Mouse (Mus musculus): ENCODE measurements around the gene Boc.

Gene Boc

DNA sequence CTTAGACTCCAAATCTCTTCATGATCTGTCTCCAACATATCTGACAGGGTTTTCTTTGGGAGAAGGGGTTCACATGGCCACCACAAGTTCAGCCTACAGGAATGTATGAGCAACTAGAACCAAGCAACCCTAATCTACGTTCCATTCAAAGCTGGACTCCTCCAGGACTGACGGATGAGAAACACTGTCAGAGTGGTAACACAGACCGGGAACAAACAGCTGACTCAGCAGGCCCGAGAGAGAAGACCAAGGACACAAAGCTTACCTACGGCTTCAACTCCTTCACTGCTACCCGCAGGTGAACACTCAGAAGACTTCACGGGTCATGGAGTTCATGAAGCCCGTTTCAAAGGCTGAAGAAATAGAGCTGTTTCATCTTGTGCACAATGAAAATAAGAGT, 4.8 kb downstream of the Boc start:
- DNase-seq (ENCODE audit: low spot score in 2 of 2) = no peak

GRCm38 (mm10) chr16:44552726-44553125, 6.0 kb downstream of the Boc start:
- DNase-seq (ENCODE audit: low spot score in 2 of 2) = no peak

DNA sequence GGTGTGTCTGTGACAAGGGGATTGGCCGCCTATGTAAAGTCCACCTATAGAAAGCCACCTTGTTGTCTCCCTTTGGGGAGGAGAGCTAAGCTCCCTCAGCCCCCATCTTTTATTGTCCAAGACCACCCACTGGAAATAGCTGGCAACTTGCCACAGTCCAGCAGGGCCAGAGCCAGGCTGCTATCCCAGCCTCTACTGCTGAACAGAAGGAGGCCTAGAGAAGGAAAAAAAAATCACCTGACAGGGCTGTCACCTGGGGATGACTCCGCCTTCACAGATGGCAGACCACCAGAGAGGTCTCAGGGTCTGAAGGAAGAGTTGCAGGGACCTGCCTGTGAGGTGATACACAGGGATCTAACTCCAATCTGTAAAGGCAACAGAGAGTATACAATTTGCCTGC, 6.7 kb downstream of the Boc start:
- no peak for DNase-seq (ENCODE audit: low spot score in 2 of 2)

DNA sequence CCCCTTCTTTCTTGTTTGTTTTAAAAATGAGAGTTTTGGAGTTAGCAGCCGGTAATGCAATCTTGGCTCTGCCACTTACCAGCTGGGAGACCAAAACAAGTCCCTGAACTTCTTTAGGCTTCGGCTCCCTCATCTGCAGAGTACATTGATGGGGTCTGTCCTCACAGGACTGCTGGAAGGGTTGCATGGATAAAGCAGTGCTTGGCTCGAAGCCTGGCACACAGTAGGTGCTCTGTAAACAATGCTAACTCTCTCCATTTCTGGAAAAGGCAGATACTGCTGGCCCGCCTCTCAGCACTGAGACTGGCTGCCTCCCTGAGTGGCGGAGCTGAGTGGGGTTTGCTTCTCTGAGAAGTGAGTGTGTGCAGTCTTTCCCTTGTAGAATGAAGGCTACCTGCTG, 7.2 kb downstream of the Boc start:
- no peak for DNase-seq (ENCODE audit: low spot score in 2 of 2)

GRCm38 (mm10) chr16:44550843-44551242, 7.9 kb downstream of the Boc start:
- DNase-seq (ENCODE audit: low spot score in 2 of 2) = no peak

DNA sequence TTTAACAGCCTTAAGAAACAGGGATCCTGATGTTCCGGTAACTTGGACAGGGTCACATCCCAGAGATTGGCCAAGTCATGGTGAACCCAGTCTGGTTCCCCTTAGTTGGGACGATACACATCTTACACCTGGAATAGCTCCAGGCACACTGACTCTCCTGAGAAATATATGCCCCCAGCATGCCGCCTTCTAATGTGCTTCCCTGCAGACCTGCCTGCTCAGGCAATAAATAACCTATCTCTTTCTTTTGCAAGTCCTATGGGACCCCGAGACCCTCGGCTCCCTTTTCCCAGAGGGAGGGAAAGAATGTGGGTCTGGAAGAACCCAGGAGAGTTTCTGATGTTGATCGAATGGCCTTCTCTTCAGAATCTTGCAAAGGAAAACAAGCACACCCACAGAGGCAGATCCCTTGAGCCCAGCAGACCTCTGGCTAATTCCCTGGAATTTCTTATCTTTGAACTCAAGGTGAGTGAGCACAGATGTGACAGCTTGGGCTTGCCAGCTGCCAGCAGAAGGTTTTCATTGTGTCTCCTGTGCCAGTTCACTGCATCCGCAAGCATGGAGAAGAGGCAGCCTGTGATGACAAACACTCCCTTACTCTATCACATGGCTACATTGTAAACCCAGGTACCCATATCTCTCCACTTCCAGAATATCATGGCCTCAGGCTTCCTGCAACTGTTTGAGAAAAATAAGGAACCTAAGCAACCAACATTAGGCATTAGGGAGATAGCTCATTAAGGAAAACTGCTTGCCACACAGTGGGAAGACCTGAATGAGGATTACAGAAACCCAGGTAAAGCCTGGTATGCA, 8.6 kb downstream of the Boc start:
- no peak for DNase-seq (ENCODE audit: low spot score in 2 of 2)

DNA sequence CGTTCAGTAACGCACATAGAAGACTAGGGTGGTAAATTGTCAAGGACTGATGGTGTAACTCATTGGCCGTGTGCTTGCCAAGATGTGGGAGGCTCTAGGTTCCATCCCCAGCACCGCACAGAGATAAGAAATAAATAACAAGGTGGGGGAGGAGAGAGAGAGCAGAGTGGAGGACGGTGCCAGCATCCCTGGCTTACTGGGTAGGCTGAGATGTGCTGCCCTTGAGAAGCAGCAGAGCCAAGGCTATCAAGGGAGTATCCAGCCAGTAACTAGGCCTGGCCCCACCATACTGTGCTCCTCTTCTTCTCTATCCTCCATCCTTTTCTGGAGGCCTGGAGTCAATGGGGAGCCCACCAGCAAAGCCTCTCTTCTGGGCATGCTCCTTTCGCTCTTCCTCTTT, 9.3 kb downstream of the Boc start:
- DNase-seq (ENCODE audit: low spot score in 2 of 2) = no peak

DNA sequence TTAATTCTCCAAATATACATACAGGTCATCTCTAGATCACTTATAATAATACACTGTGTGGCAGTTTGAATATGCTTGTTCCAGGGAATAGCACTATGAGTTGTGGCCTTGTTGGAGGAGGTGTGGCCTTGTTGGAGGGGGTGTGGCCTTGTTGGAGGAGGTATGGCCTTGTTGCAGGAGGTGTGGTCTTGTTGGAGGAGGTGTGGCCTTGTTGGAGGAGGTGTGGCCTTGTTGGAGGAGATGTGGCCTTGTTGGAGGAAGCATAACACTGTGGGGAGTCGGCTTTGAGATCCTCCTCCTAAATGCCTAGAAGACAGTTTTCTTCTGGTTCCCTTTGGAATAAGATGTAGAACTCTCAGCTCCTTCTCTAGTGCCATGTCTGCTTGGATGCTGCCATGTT, 10.7 kb downstream of the Boc start:
- DNase-seq (ENCODE audit: low spot score in 2 of 2) = no peak

DNA sequence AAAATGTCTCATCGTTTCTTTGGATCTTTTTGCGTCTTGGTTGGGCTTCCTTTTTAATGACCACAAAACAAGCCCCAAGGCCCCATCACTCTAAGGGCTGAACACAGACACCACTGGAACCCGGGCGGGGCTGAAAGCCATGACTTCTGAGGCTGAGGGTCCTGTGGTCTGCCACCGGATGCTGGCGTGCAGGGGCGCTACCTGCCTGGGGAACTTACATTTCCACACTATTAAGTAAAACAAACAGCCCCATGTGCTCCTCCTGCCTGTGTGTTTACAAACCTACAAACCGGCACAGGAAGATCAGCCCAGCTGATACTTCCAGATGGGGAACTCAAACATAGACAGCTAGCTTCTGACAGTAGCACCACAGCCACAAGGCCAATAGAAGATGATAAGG, 11.9 kb downstream of the Boc start:
- no peak for DNase-seq (ENCODE audit: low spot score in 2 of 2)

- DNase-seq (ENCODE audit: low spot score in 2 of 2) = no peak
Measured at GRCm38 (mm10) chr16:44545939-44546338, 12.8 kb downstream of the Boc start.

GRCm38 (mm10) chr16:44545153-44545552, 13.5 kb downstream of the Boc start:
- no peak for DNase-seq (ENCODE audit: low spot score in 2 of 2)

- DNase-seq (ENCODE audit: low spot score in 2 of 2) = no peak
Measured at GRCm38 (mm10) chr16:44543098-44543497, 15.6 kb downstream of the Boc start.

- no peak for DNase-seq (ENCODE audit: low spot score in 2 of 2)
Measured at GRCm38 (mm10) chr16:44542029-44542690, 16.5 kb downstream of the Boc start.

DNA sequence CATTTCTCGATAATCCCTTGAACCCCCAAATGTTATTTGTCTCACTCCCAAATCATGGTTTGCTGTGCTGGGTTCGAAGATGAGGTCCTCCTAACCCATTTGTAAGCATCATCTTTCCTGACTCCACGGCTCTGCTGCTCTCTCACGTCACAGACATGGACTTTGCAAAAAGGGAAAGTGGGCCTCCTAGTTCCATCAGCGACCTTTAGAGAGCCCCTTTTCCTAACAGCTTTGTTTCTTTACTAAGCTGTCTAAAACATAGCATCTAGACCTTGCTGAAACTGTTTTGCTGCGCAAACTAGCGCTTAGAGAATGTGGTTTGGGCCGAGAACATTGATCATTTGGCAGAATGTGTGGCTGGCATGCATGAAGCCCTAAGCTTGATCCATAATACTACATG, 19.1 kb downstream of the Boc start:
- no peak for DNase-seq (ENCODE audit: low spot score in 2 of 2)

- DNase-seq (ENCODE audit: low spot score in 2 of 2) = no peak
Measured at GRCm38 (mm10) chr16:44538401-44539395, 20.0 kb downstream of the Boc start.

DNA sequence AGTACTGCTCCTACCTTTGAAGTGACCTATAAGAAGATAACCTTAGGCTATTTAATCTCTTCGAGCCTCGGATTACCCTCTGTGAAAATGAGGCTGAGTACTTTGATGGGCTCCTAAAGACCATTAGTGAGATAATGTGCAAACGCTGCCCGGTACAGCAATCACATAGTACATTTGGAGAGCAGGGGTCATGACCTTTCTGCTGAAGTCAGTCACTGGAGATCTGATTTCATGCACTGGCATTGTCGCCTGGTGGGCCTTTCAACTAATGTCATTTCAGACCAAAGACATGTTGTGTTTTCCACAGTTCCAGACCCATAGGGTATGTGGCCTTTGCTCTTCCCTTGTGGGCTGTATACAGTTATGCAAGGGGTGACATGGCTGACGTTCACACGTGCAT, 24.6 kb downstream of the Boc start:
- DNase-seq (ENCODE audit: low spot score in 2 of 2) = no peak

- no peak for DNase-seq (ENCODE audit: low spot score in 2 of 2)
Measured at GRCm38 (mm10) chr16:44533522-44533921, 25.2 kb downstream of the Boc start.

GRCm38 (mm10) chr16:44532851-44533250, 25.8 kb downstream of the Boc start:
- DNase-seq (ENCODE audit: low spot score in 2 of 2) = no peak

DNA sequence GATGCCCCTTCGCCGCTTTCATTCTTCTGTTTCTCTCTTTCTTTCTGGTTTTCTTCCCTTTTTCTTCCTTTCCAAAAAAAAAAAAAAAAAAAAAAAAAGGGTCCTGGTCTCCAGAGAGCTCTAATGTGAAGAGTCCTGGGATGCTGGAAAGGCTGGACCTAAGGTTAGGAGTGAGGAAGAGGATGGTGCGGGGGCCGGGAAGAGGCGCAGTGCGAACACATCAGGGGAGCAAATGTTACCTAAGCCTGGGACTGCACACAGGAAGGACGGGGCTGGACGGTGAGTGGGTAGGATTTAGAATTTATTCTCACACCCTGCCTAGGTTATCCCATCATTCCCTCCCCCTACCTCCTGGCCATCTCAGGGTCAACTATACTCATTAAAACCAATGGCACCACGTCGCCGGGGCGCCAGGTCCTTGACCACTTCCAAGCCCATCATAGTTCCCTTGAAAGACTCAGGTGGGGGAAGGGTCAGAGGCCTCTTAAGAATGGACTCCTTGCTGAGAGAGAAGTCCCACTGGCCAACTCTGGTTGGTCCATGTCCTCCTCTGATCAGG, 27.4 kb downstream of the Boc start:
- no peak for DNase-seq (ENCODE audit: low spot score in 2 of 2)

- DNase-seq (ENCODE audit: low spot score in 2 of 2) = no peak
Measured at GRCm38 (mm10) chr16:44530829-44531228, 27.9 kb downstream of the Boc start.

GRCm38 (mm10) chr16:44530191-44530590, 28.5 kb downstream of the Boc start:
- DNase-seq (ENCODE audit: low spot score in 2 of 2) = no peak

DNA sequence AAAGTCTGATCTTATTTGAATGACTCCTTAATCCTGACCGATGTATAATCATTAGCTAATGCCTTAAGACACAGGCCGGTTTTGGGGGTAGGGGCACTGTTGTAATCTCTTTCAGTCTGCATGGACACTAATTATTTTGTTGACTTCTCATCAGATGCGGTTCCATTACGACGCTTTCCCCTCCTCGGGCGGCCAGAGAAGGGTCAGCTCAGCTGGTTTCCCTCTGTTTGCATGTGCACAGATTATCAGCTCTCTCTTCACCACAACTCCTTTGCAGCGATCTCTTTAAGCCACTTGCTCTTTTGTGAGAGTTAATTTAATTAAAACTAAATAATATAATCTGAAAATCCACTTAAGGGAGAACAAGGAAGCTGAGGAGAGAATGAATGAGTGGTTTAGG, 29.0 kb downstream of the Boc start:
- DNase-seq (ENCODE audit: low spot score in 2 of 2) = no peak
